Mouse (Mus musculus): ENCODE measurements around the gene Chd2. TPM values are rescaled to one million over a fixed set of nuclear protein-coding genes. Genes with fewer than 3 reads are reported as not detected.
"Not testable (repeated sequence)": the region's sequence is repeated elsewhere in the genome, so short reads cannot be mapped to it uniquely, and the experiment has no call there.

Chd2 gene
- polyA plus RNA-seq, 1 experiment from 2014 or later = 41.6 TPM

GRCm38 (mm10) chr7:73577888-73578421, 36.3 kb upstream of the Chd2 start:
- ATAC-seq (replicated peaks; ENCODE audit: low FRiP score, low read depth) = no peak
- no peak for TF ChIP-seq CTCF (IDR thresholded peaks at IDR 0.05; ENCODE audit: low read depth)
- no peak overlapping the region for H3K27ac ChIP-seq
- 77% methylated on average over 6 of the region's 6 CpGs for WGBS
- no peak for DNase-seq (ENCODE audit: low spot score)
- H3K27me3 ChIP-seq (ENCODE audit: insufficient read depth, low read length) = no peaks in the 10 kb centered on the region
- H3K4me1 ChIP-seq (replicated peaks; ENCODE audit: insufficient read depth, low read length) = peaks cover 5% of the 10 kb centered on the region; the same call in 1 of the 2 replicates
- H3K4me2 ChIP-seq (ENCODE audit: low read length) = no peak overlapping the region
- no peaks in the 10 kb centered on the region for H3K9me3 ChIP-seq (replicated peaks; ENCODE audit: low read length)
- no peaks in the 10 kb centered on the region for H3K36me3 ChIP-seq (ENCODE audit: insufficient read depth, low read length)
- H3K9ac ChIP-seq (ENCODE audit: low read depth, low read length) = no peak overlapping the region
- H3K4me3 ChIP-seq (replicated peaks; ENCODE audit: low read depth, low read length) = no peak overlapping the region

DNA sequence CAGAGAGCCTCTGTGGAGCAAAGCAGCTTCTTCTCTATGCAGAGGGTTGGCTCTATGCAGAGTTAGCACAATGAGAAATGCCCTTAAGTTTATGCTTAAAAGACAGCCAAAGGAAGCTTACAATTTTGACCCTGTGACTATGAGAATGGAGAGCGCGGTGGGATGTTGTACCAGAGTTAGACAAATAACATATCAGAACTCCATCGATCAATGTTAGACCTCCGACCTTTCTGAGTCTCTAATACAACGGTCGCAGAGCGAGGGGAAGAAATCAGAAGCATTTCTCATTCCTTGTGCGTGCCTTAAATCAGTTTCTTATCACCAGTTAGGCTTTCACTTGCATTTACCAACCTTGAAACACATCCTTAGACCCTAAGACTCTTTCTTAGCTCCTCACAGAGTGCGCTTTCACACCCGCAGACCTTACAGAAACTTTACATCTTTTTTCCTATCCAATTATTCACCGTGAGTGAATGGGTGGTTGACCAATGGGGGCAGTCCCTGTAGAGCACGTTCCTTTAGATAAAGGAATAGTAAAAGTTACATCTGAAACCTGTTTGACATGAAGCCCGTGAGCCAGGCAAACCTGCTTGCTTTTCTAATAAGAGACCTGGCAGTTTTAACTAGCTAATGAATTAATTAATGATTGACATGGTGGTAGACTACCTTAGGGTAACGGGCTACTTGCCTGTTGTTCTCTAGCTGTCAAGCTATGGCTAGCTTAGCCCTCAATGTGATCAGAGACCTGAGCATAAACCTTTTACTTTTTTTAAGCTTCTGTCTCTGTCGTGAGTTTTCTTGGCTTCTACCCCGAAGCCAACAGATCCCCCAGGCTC, 34.7 kb upstream of the Chd2 start:
- H3K36me3 ChIP-seq (ENCODE audit: insufficient read depth, low read length) = no peaks in the 10 kb centered on the region
- no peak; the same call in 1 of the 2 replicates for ATAC-seq (replicated peaks; ENCODE audit: low FRiP score, low read depth)
- no peak for DNase-seq (ENCODE audit: low spot score)
- H3K4me2 ChIP-seq (ENCODE audit: low read length) = 0 out of 2 replicates have a peak overlapping the region, but pooled peaks have one; percentile 2
- peaks cover 5% of the 10 kb centered on the region; the same call in 1 of the 2 replicates for H3K4me1 ChIP-seq (replicated peaks; ENCODE audit: insufficient read depth, low read length)
- no peak overlapping the region for H3K27ac ChIP-seq
- H3K9me3 ChIP-seq (replicated peaks; ENCODE audit: low read length) = no peaks in the 10 kb centered on the region
- H3K4me3 ChIP-seq (replicated peaks; ENCODE audit: low read depth, low read length) = no peak overlapping the region
- no peak for TF ChIP-seq CTCF (IDR thresholded peaks at IDR 0.05; ENCODE audit: low read depth)
- H3K27me3 ChIP-seq (ENCODE audit: insufficient read depth, low read length) = no peaks in the 10 kb centered on the region
- no peak overlapping the region for H3K9ac ChIP-seq (ENCODE audit: low read depth, low read length)
- WGBS = 68% methylated on average over 16 of the region's 16 CpGs

GRCm38 (mm10) chr7:73575257-73575656, 33.6 kb upstream of the Chd2 start:
- no peak overlapping the region for H3K4me2 ChIP-seq (ENCODE audit: low read length)
- DNase-seq (ENCODE audit: low spot score) (no peak), ATAC-seq (replicated peaks; ENCODE audit: low FRiP score, low read depth) (no peak)
- H3K27me3 ChIP-seq (ENCODE audit: insufficient read depth, low read length) = no peaks in the 10 kb centered on the region
- H3K9ac ChIP-seq (ENCODE audit: low read depth, low read length) = no peak overlapping the region
- TF ChIP-seq CTCF (IDR thresholded peaks at IDR 0.05; ENCODE audit: low read depth) = no peak
- no peaks in the 10 kb centered on the region for H3K9me3 ChIP-seq (replicated peaks; ENCODE audit: low read length)
- 74% methylated on average over 8 of the region's 8 CpGs for WGBS
- no peak overlapping the region for H3K27ac ChIP-seq
- H3K36me3 ChIP-seq (ENCODE audit: insufficient read depth, low read length) = no peaks in the 10 kb centered on the region
- peaks cover 5% of the 10 kb centered on the region; the same call in 1 of the 2 replicates for H3K4me1 ChIP-seq (replicated peaks; ENCODE audit: insufficient read depth, low read length)
- no peak overlapping the region for H3K4me3 ChIP-seq (replicated peaks; ENCODE audit: low read depth, low read length)

- H3K9me3 ChIP-seq (replicated peaks; ENCODE audit: low read length); H3K36me3 ChIP-seq (ENCODE audit: insufficient read depth, low read length); H3K4me3 ChIP-seq (replicated peaks; ENCODE audit: low read depth, low read length); ATAC-seq (replicated peaks; ENCODE audit: low FRiP score, low read depth); DNase-seq (ENCODE audit: low spot score); H3K9ac ChIP-seq (ENCODE audit: low read depth, low read length); H3K27me3 ChIP-seq (ENCODE audit: insufficient read depth, low read length); H3K4me1 ChIP-seq (replicated peaks; ENCODE audit: insufficient read depth, low read length); H3K27ac ChIP-seq; H3K4me2 ChIP-seq (ENCODE audit: low read length): not testable (repeated sequence)
- WGBS = 80% methylated on average over 3 of the region's 3 CpGs
These were observed 33.0 kb upstream of the Chd2 start for GRCm38 (mm10) chr7:73574673-73575072.

DNA sequence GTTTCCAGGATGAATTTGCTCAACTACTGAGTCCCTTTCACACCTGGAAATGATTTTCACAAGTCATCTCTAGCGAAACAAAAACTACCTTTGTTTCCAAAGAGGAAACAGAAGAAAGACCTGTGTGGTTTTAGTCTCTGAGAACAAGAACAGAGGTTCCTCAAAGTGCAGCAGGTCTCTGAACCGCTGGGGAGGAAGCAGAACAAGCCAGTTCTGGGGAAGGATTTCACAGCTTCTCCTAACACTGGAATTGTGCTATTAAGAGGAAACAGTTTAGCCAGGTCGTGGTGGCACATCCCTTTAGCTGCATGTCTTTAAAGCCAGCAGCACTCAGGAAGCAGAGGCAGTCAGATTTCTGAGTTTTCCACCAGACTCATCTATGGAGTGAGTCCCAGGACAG, 30.9 kb upstream of the Chd2 start:
- 79% methylated on average over 3 of the region's 3 CpGs for WGBS
- TF ChIP-seq CTCF (IDR thresholded peaks at IDR 0.05; ENCODE audit: low read depth) = no peak
- ATAC-seq (replicated peaks; ENCODE audit: low FRiP score, low read depth) = no peak

GRCm38 (mm10) chr7:73568801-73569403, 27.3 kb upstream of the Chd2 start:
- ATAC-seq (replicated peaks; ENCODE audit: low FRiP score, low read depth) = no peak
- Histone ChIP-seq H3K27me3 (ENCODE audit: insufficient read depth, low read length) (no peaks in the 10 kb centered on the region), H3K4me3 (replicated peaks; ENCODE audit: low read depth, low read length) (no peak overlapping the region)

More for the DNA sequence above, 30.9 kb upstream of the Chd2 start:
- DNase-seq (ENCODE audit: low spot score) = no peak
- no peak overlapping the region for H3K27ac ChIP-seq
- H3K36me3 ChIP-seq (ENCODE audit: insufficient read depth, low read length) = no peaks in the 10 kb centered on the region
- H3K4me1 ChIP-seq (replicated peaks; ENCODE audit: insufficient read depth, low read length) = peaks cover 3% of the 10 kb centered on the region; the same call in 1 of the 2 replicates
- H3K27me3 ChIP-seq (ENCODE audit: insufficient read depth, low read length) = no peaks in the 10 kb centered on the region
- H3K4me2 ChIP-seq (ENCODE audit: low read length) = no peak overlapping the region
- no peaks in the 10 kb centered on the region for H3K9me3 ChIP-seq (replicated peaks; ENCODE audit: low read length)
- H3K4me3 ChIP-seq (replicated peaks; ENCODE audit: low read depth, low read length) = no peak overlapping the region
- no peak overlapping the region for H3K9ac ChIP-seq (ENCODE audit: low read depth, low read length)

More at GRCm38 (mm10) chr7:73568801-73569403, 27.3 kb upstream of the Chd2 start:
- no peak for DNase-seq (ENCODE audit: low spot score)
- 0 out of 2 replicates have a peak, but pooled peaks cover 3% of the 10 kb centered on the region for H3K4me1 ChIP-seq (replicated peaks; ENCODE audit: insufficient read depth, low read length)
- H3K4me2 ChIP-seq (ENCODE audit: low read length) = no peak overlapping the region
- no peaks in the 10 kb centered on the region for H3K9me3 ChIP-seq (replicated peaks; ENCODE audit: low read length)
- no peak overlapping the region for H3K9ac ChIP-seq (ENCODE audit: low read depth, low read length)
- WGBS = 74% methylated on average over 3 of the region's 3 CpGs
- no peak for TF ChIP-seq CTCF (IDR thresholded peaks at IDR 0.05; ENCODE audit: low read depth)
- H3K36me3 ChIP-seq (ENCODE audit: insufficient read depth, low read length) = no peaks in the 10 kb centered on the region
- H3K27ac ChIP-seq = no peak overlapping the region

Measured in kidney, postnatal 0 days (tissue).